Mouse (Mus musculus) kidney, adult 2 months (tissue): ENCODE data around the gene Cav1.

Source experiments
- CTCF ChIP-seq: fragments of 200-500 bp; conservative IDR thresholded peaks from 2 replicates; pipeline ENCODE4 v1.5.1; 2011; ENCODE audit warnings: low read depth, mild to moderate bottlenecking, control low read depth, low read length, moderate library complexity, mixed read lengths; ENCODE audit not compliant: insufficient read depth, insufficient read length
- POLR2A ChIP-seq: fragments of 200-500 bp; IDR thresholded peaks from one replicate; pipeline ENCODE4 v1.6.1; 2011; ENCODE audit warnings: low read depth, low read length, control low read depth

DNA sequence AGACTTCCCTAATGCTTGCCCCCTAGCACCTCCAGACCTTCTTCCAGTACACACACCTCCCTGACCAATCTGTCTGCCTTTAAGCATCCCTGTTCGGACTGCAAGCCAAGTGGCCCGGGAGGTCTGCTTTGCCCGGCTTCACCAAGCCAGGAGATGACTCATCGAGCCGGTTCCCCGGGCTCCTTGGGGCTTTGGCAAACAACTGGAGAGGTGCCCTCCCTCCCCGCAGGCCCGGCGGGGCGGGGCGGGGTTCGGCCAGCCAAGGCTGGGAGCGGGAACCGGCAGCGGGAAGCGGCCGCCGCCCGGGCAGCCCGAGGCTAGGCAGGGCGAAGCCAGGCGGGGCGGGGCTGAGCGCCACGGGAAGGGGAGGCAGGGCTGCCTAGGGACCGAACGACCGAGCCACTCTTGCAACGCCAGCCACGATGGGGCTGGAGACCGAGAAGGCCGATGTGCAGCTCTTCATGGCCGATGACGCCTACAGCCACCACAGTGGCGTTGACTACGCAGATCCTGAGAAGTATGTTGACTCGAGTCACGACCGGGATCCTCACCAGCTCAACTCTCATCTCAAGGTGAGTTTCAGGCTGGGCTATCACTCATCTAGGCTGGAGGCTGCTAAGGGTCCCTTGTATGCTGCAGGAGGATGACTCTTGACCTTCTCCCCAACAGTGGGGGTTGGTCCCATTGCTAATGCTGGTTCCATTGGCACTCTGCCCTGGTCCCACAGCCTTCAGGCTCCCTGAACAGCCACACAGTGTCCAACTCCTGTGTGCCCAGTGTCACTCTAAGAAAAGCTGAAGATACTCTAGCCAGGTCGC is 25.0 kb upstream of the Cav1 start, which contains the start of gene Cav2:
- peak; percentile 77 for TF ChIP-seq POLR2A
- no peak for TF ChIP-seq CTCF
